Mouse (Mus musculus) activated CD4-positive, CD25-positive, alpha-beta regulatory T cell (primary cell): ENCODE measurements around the gene Zeb2. TPM values are rescaled to one million over a fixed set of nuclear protein-coding genes. Genes with fewer than 3 reads are reported as not detected.

Source experiments
- polyA plus RNA-seq, 2 experiments: library from polyadenylated mRNA; unstranded; fragments of 100-300 nt; shearing (Covaris generic); gene quantifications; one replicate each; pipeline ENCODE4 v1.2.1; 2017

Zeb2 gene
- polyA plus RNA-seq: 1 to 10 TPM in 1 of 2 experiments, under 1 TPM in 1; 0.45 to 3.9 TPM

DNA sequence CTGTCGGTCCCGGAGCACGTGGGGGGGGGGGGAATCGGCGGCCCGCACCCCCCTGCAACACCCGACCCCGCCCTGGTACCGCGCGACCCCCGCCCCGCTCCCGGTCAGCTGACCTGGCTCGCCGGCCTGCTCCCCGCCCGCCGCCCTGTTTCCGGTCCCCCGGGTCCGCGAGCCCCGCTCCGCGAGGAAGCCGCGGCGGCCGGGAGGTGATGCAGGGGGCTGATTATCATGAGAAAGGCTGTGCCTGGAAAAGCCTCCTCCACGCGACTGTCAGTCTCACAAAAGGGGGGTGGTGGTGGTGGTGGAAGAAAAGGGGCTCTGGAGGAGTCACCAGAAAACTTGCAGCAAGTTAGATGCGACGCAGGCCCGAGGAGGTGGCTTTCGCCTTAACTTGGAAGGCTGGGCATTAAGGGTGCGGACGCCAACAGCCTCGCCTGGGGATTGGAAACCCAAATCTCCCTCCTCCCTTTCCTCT, at the start of gene Zeb2:
Gene Zeb2, minus strand, starts transcription at position 309 of the 475 bp plus-strand sequence.

Other genes starting within 250 kb of the Zeb2 start
- 10 to 100 TPM; 18.4 to 19.9 TPM for gene Gtdc1, start 189.7 kb downstream of the Zeb2 start, polyA plus RNA-seq